8 mouse cellular contexts compared by ENCODE assay signal in the genomic region with DNA sequence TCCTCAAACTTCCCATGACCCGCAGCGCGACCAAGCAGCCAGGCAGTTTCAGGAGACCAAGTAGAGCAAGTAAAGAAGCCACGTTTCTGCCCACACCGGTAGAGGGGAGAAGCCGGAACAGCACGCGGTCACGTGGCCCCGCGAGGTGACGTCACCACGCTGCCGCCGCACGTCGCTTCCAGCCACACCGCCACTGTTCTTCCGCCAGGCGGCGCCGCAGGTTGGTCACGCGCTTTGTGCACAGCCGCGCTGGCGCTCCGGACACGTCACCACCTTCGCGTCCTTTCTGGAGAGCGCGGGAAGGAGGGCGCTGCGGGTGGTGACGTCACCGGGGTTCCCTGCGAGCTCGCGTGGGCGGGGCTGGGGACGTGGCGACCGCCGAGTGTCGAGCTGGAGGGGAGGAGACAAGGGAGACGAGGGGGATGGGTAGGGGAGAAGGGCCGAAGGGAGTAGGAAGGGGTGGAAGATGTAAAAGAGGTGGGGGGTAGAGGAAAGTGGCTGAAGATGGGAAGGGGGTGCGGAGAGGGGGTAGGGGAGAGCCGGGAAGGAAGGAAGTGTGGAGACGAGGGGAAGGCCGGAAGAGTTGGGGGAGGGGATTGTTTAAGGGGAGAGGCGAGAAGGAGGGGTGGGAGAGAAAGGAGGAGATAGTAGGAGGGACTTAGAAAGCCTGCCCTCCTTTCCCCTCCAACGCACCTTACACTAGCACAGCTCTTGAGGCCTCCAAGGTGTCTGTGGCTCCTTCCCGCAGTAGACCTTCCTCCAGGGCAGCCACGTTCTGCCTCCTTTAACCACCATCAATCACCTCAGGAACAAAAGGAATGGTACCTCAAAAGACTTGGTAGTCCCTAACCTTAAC. TPM values are rescaled to one million over a fixed set of nuclear protein-coding genes. Genes with fewer than 3 reads are reported as not detected.
DNase-seq lines count a peak whose midpoint lies in the region; ATAC-seq lines count a peak whose summit lies in the region.

No protein-coding gene starts in this region.

- DNase-seq in adrenal gland, adult (ENCODE audit: inconsistent age in 2 of 2, low spot score in 1 of 2): peak; percentile 100
- peak; percentile 98 for DNase-seq in embryo, embryonic 10.5 days (ENCODE audit: low spot score)
- peak; percentile 100 for DNase-seq in gastrocnemius, postnatal 14 days
- DNase-seq in left cerebral cortex, postnatal 10 days (ENCODE audit: extremely low spot score in 1 of 2, low spot score in 2 of 2): peak; percentile 100
- peak; percentile 100 for DNase-seq in right cerebral cortex, postnatal 25 days
- DNase-seq in urinary bladder, postnatal 4 days (ENCODE audit: low spot score in 2 of 2): peak; percentile 100

- ATAC-seq in inflammation-experienced regulatory T-cells, adult 6 months: peak; percentile 82
- peak; percentile 92 for ATAC-seq in megakaryocyte-erythroid progenitor cell, adult 5-6 weeks (replicated peaks; ENCODE audit: low FRiP score, low TSS enrichment, poor library complexity, severe bottlenecking)

- intact Hi-C loops in gastrocnemius, postnatal 14 days (cut with DNase I; ENCODE audit: low total_unique reads): loop anchor here (5.0 kb wide), 1 partner anchor 55 kb away; a partner anchor contains a TSS
- intact Hi-C loops in left cerebral cortex, postnatal 10 days (cut with DNase I): loop anchor here (1.0 kb wide), 1 partner anchor 54 kb away; a partner anchor contains a TSS

RNA-seq across cellular contexts. Expression of a gene that starts 34.2 kb away (rescaled TPM):
- total RNA-seq in gastrocnemius, postnatal 14 days (2021): 1 to 10 TPM; 6.4 to 7.8 TPM
- polyA plus RNA-seq in inflammation-experienced regulatory T-cells, adult 6 months (2017; shearing (Covaris generic)): 10 to 100 TPM; 20.2 to 39.5 (median 34.5) TPM
- total RNA-seq in left cerebral cortex, postnatal 10 days (2021): 10 to 100 TPM; 13.5 to 14.7 TPM
- 29.8 and 33.8 TPM in 2 replicates for total RNA-seq in megakaryocyte-erythroid progenitor cell, adult 5-6 weeks (2014; fragmentation: Nextera tagmentation)
- total RNA-seq in megakaryocyte-erythroid progenitor cell, adult 5-6 weeks (2017): 12.4 and 21.9 TPM in 2 replicates

RNA-seq across cellular contexts. Expression of a gene that starts 45.9 kb away (rescaled TPM):
- total RNA-seq in gastrocnemius, postnatal 14 days (2021): under 1 TPM in 1 of 2 experiments, not detected in 1; 0.47 TPM
- not detected for polyA plus RNA-seq in inflammation-experienced regulatory T-cells, adult 6 months (2017; shearing (Covaris generic))
- total RNA-seq in left cerebral cortex, postnatal 10 days (2021): under 1 TPM in 1 of 2 experiments, not detected in 1; 0.59 TPM
- not detected in 2 replicates for total RNA-seq in megakaryocyte-erythroid progenitor cell, adult 5-6 weeks (2014; fragmentation: Nextera tagmentation)
- total RNA-seq in megakaryocyte-erythroid progenitor cell, adult 5-6 weeks (2017): 4.9 TPM in 1 of 2 replicates, not detected in the other

RNA-seq across cellular contexts. Expression of a gene that starts 53.8 kb away (rescaled TPM):
- 100 to 1,000 TPM; 128 to 164 TPM for total RNA-seq in gastrocnemius, postnatal 14 days (2021)
- polyA plus RNA-seq in inflammation-experienced regulatory T-cells, adult 6 months (2017; shearing (Covaris generic)): 10 to 100 TPM; 26.3 to 32.5 (median 29.3) TPM
- 100 to 1,000 TPM; 175 to 177 TPM for total RNA-seq in left cerebral cortex, postnatal 10 days (2021)
- 289 and 315 TPM in 2 replicates for total RNA-seq in megakaryocyte-erythroid progenitor cell, adult 5-6 weeks (2014; fragmentation: Nextera tagmentation)
- 118 and 123 TPM in 2 replicates for total RNA-seq in megakaryocyte-erythroid progenitor cell, adult 5-6 weeks (2017)

Comparison
In these comparisons a context has a peak if more than half of its experiments do, and no peak if none do; other contexts are left out.
1. Peak in every context shown above with its lines: DNase-seq and ATAC-seq.